Mouse (Mus musculus): ENCODE data around the gene Fau.

GRCm38 (mm10) chr19:6073889-6074288 is 16.2 kb downstream of the Fau start:
- TF ChIP-seq CTCF (IDR thresholded peaks at IDR 0.05; ENCODE audit: low read depth, low read length): no peak
- no peak for TF ChIP-seq POLR2A (IDR thresholded peaks at IDR 0.05; ENCODE audit: extremely low read depth, insufficient read depth, low read length)
